Mouse (Mus musculus) forebrain, postnatal 0 days (tissue): ENCODE results near the gene Hesx1. TPM values are rescaled to one million over a fixed set of nuclear protein-coding genes. Genes with fewer than 3 reads are reported as not detected.

ENCODE experiments used
- ATAC-seq: fragments of 200-750 bp; cut with Nextera tagmentation; 2 replicates; pipeline ENCODE4 v1.8.0; 2017; ENCODE audit warnings: mild to moderate bottlenecking, moderate library complexity
- DNase-seq: peaks from one replicate; pipeline ENCODE4 v3.0.0-alpha.2; 2015
- H3K27ac ChIP-seq: fragments of 300-500 bp; sonication (generic); 2 replicates; pipeline ENCODE4 v1.5.1; 2014; ENCODE audit warnings: low read depth, mild to moderate bottlenecking, antibody characterized with exemption, low read length, moderate library complexity, mixed read lengths
- H3K27me3 ChIP-seq: fragments of 300-500 bp; sonication (generic); 2 replicates; pipeline ENCODE4 v1.6.1; 2014; ENCODE audit warnings: mild to moderate bottlenecking, low read length, mixed read lengths; ENCODE audit not compliant: insufficient read depth
- H3K36me3 ChIP-seq: fragments of 300-500 bp; sonication (generic); 2 replicates; pipeline ENCODE4 v1.6.1; 2014; ENCODE audit warnings: mild to moderate bottlenecking, moderate library complexity; ENCODE audit not compliant: insufficient read depth
- H3K4me1 ChIP-seq: fragments of 300-500 bp; sonication (generic); 2 replicates; pipeline ENCODE4 v1.6.1; 2014; ENCODE audit warnings: antibody characterized with exemption; ENCODE audit not compliant: insufficient read depth
- H3K4me2 ChIP-seq: fragments of 300-500 bp; sonication (generic); 2 replicates; pipeline ENCODE4 v1.6.1; 2014; ENCODE audit warnings: low read depth, mild to moderate bottlenecking, moderate library complexity
- H3K4me3 ChIP-seq: fragments of 300-500 bp; sonication (generic); 2 replicates; pipeline ENCODE4 v1.5.1; 2014; ENCODE audit warnings: low read depth, low read length, mixed read lengths
- H3K9ac ChIP-seq: fragments of 300-500 bp; sonication (generic); 2 replicates; pipeline ENCODE4 v1.6.1; 2014; ENCODE audit warnings: mild to moderate bottlenecking
- H3K9me3 ChIP-seq: fragments of 300-500 bp; sonication (generic); 2 replicates; pipeline ENCODE4 v1.6.1; 2016; ENCODE audit warnings: low read length
- CTCF ChIP-seq: sonication (generic); IDR thresholded peaks from 2 replicates; pipeline ENCODE4 v1.5.1; 2016; ENCODE audit warnings: antibody characterized with exemption, control low read depth, low read depth
- WGBS: fragments of 180-500 bp; shearing (Covaris S2); extraction: QIAGEN DNeasy Blood & Tissue Kit; methylation state at CpG from one replicate; pipeline ENCODE4 v1.1.7; 2014; 5-methylcytosine and 5-hydroxymethylcytosine counted together
- polyA plus RNA-seq: library from polyadenylated mRNA; unstranded; fragments of >200 nt; fragmentation: Nextera tagmentation; extraction: Ambion mirVana; gene quantifications from 2 replicates; pipeline ENCODE4 v1.2.1, GENCODE M21; 2015
- total RNA-seq: library from RNA; depleted of rRNA; stranded (reverse); fragments of >200 nt; gene quantifications from 2 replicates; pipeline ENCODE4 v1.2.3, GENCODE M21; 2014

The Hesx1 gene
- total and polyA plus RNA-seq, 2 experiments from 2014 or later = not detected

- Histone ChIP-seq H3K36me3 (no peaks in the 10 kb centered on the region), H3K4me2 (no peak overlapping the region), H3K27me3 (no peaks in the 10 kb centered on the region), H3K27ac (no peak overlapping the region), H3K9me3 (no peaks in the 10 kb centered on the region), H3K4me3 (no peak overlapping the region), H3K4me1 (peaks cover 16% of the 10 kb centered on the region), H3K9ac (no peak overlapping the region)
- WGBS = 73% methylated on average over 2 of the region's 2 CpGs
- no peak for TF ChIP-seq CTCF
- ATAC-seq (no peak), DNase-seq (no peak)
These were observed 21.1 kb upstream of the Hesx1 start for GRCm38 (mm10) chr14:26973089-26973488.

- H3K4me3 ChIP-seq = no peak overlapping the region
- no peak for TF ChIP-seq CTCF
- H3K4me1 ChIP-seq = peaks cover 4% of the 10 kb centered on the region; the same call in 1 of the 2 replicates
- no peak overlapping the region for H3K4me2 ChIP-seq
- no peaks in the 10 kb centered on the region for H3K9me3 ChIP-seq
- 63% methylated on average over 3 of the region's 3 CpGs for WGBS
- no peak for DNase-seq
- no peak overlapping the region for H3K9ac ChIP-seq
- no peak overlapping the region for H3K27ac ChIP-seq
- ATAC-seq = no peak
- no peaks in the 10 kb centered on the region for H3K27me3 ChIP-seq
- H3K36me3 ChIP-seq = no peaks in the 10 kb centered on the region
These were observed 18.7 kb upstream of the Hesx1 start for GRCm38 (mm10) chr14:26975490-26975889.

GRCm38 (mm10) chr14:26976212-26976611 lies 18.0 kb upstream of the Hesx1 start:
- TF ChIP-seq CTCF = no peak
- no peaks in the 10 kb centered on the region for H3K27me3 ChIP-seq
- DNase-seq (peak; percentile 65), ATAC-seq (peak; percentile 78)
- H3K9me3 ChIP-seq = peaks cover 2% of the 10 kb centered on the region; the same call in 1 of the 2 replicates
- H3K36me3 ChIP-seq = no peaks in the 10 kb centered on the region
- H3K9ac ChIP-seq = no peak overlapping the region
- no peak overlapping the region for H3K4me2 ChIP-seq
- peaks cover 4% of the 10 kb centered on the region; the same call in 1 of the 2 replicates for H3K4me1 ChIP-seq
- WGBS = 57% methylated on average over 7 of the region's 7 CpGs
- H3K27ac ChIP-seq = no peak overlapping the region
- no peak overlapping the region for H3K4me3 ChIP-seq

- ATAC-seq = no peak
- H3K4me3 ChIP-seq = no peak overlapping the region
- DNase-seq = no peak
- no peak for TF ChIP-seq CTCF
- no peak overlapping the region for H3K9ac ChIP-seq
- no peak overlapping the region for H3K4me2 ChIP-seq
- H3K27me3 ChIP-seq = no peaks in the 10 kb centered on the region
- no peak overlapping the region for H3K27ac ChIP-seq
- H3K9me3 ChIP-seq = peaks cover 6% of the 10 kb centered on the region; the same call in 1 of the 2 replicates
- H3K36me3 ChIP-seq = no peaks in the 10 kb centered on the region
- WGBS = 32% methylated on average over 2 of the region's 2 CpGs
- peaks cover 4% of the 10 kb centered on the region; the same call in 1 of the 2 replicates for H3K4me1 ChIP-seq
These were observed 16.7 kb upstream of the Hesx1 start for GRCm38 (mm10) chr14:26977500-26977899.

- Histone ChIP-seq H3K27me3 (no peaks in the 10 kb centered on the region), H3K9me3 (peaks cover 6% of the 10 kb centered on the region; the same call in 1 of the 2 replicates), H3K4me1 (peaks cover 4% of the 10 kb centered on the region; the same call in 1 of the 2 replicates), H3K36me3 (no peaks in the 10 kb centered on the region), H3K27ac (no peak overlapping the region), H3K4me2 (no peak overlapping the region), H3K9ac (no peak overlapping the region), H3K4me3 (no peak overlapping the region)
- TF ChIP-seq CTCF = no peak
- DNase-seq (no peak), ATAC-seq (no peak)
- WGBS = 89% methylated on average over 3 of the region's 3 CpGs
These were observed 14.4 kb upstream of the Hesx1 start for GRCm38 (mm10) chr14:26979808-26980207.

GRCm38 (mm10) chr14:26981021-26981420 lies 13.2 kb upstream of the Hesx1 start:
- Histone ChIP-seq H3K9ac (no peak overlapping the region), H3K4me1 (peaks cover 4% of the 10 kb centered on the region; the same call in 1 of the 2 replicates), H3K9me3 (peaks cover 6% of the 10 kb centered on the region; the same call in 1 of the 2 replicates), H3K4me3 (no peak overlapping the region), H3K4me2 (no peak overlapping the region), H3K27ac (no peak overlapping the region), H3K36me3 (no peaks in the 10 kb centered on the region), H3K27me3 (no peaks in the 10 kb centered on the region)
- 95% methylated on average over 8 of the region's 8 CpGs for WGBS
- no peak for DNase-seq
- no peak for TF ChIP-seq CTCF
- no peak for ATAC-seq

GRCm38 (mm10) chr14:26981494-26982149 lies 12.6 kb upstream of the Hesx1 start:
- Histone ChIP-seq H3K4me1 (peaks cover 4% of the 10 kb centered on the region; the same call in 1 of the 2 replicates), H3K4me2 (no peak overlapping the region), H3K27me3 (no peaks in the 10 kb centered on the region), H3K36me3 (no peaks in the 10 kb centered on the region), H3K27ac (no peak overlapping the region), H3K9ac (no peak overlapping the region), H3K4me3 (no peak overlapping the region), H3K9me3 (peaks cover 6% of the 10 kb centered on the region; the same call in 1 of the 2 replicates)
- no peak for DNase-seq
- no peak for TF ChIP-seq CTCF
- no peak for ATAC-seq
- 75% methylated on average over 5 of the region's 5 CpGs for WGBS
